Mouse (Mus musculus) stomach, embryonic 14.5 days (tissue): ENCODE results near the gene Phactr3. TPM values are rescaled to one million over a fixed set of nuclear protein-coding genes. Genes with fewer than 3 reads are reported as not detected.
A peak's percentile ranks its signal among the peaks of the same experiment; 100 is the strongest.

Experiments used
- ATAC-seq: fragments of 200-750 bp; cut with Nextera tagmentation; 2 replicates; pipeline ENCODE4 v1.8.0; 2017; ENCODE audit warnings: low read depth, moderate TSS enrichment; ENCODE audit not compliant: insufficient number of reproducible peaks, insufficient read depth, low FRiP score
- H3K27ac ChIP-seq: fragments of 300-500 bp; sonication (generic); 2 replicates; pipeline ENCODE4 v1.5.1; 2014; ENCODE audit warnings: mild to moderate bottlenecking, low read length, moderate library complexity, mixed read lengths
- H3K27me3 ChIP-seq: fragments of 300-500 bp; sonication (generic); 2 replicates; pipeline ENCODE4 v1.6.1; 2014; ENCODE audit warnings: low read length, control low read depth, mixed read lengths; ENCODE audit not compliant: control insufficient read depth, insufficient read depth
- H3K36me3 ChIP-seq: fragments of 300-500 bp; sonication (generic); 2 replicates; pipeline ENCODE4 v1.6.1; 2014; ENCODE audit warnings: mild to moderate bottlenecking, control low read depth, low read length, moderate library complexity, mixed read lengths; ENCODE audit not compliant: control insufficient read depth, insufficient read depth
- H3K4me1 ChIP-seq: fragments of 300-500 bp; sonication (generic); 2 replicates; pipeline ENCODE4 v1.6.1; 2014; ENCODE audit warnings: low read length, control low read depth, mixed read lengths; ENCODE audit not compliant: control insufficient read depth, insufficient read depth
- H3K4me2 ChIP-seq: fragments of 300-500 bp; sonication (generic); replicated peaks from 2 replicates; pipeline ENCODE4 v1.6.1; 2014; ENCODE audit warnings: low read depth, low read length, control low read depth
- H3K4me3 ChIP-seq: fragments of 300-500 bp; sonication (generic); 2 replicates; pipeline ENCODE4 v1.5.1; 2014; ENCODE audit warnings: low read depth, low read length, control low read depth
- H3K9ac ChIP-seq: fragments of 300-500 bp; sonication (generic); replicated peaks from 2 replicates; pipeline ENCODE4 v1.6.1; 2014; ENCODE audit warnings: low read depth, mild to moderate bottlenecking, control low read depth, low read length, moderate library complexity, mixed read lengths
- H3K9me3 ChIP-seq: fragments of 300-500 bp; sonication (generic); 2 replicates; pipeline ENCODE4 v1.6.1; 2016; ENCODE audit warnings: low read depth, low read length, control low read depth; ENCODE audit not compliant: control insufficient read depth
- WGBS: fragments of 180-500 bp; shearing (Covaris S2); extraction: QIAGEN DNeasy Blood & Tissue Kit; methylation state at CpG from one replicate; pipeline ENCODE4 v1.1.7; 2014; 5-methylcytosine and 5-hydroxymethylcytosine counted together
- polyA plus RNA-seq: library from polyadenylated mRNA; unstranded; fragments of >200 nt; fragmentation: Nextera tagmentation; extraction: Ambion mirVana; gene quantifications from 2 replicates; pipeline ENCODE4 v1.2.1, GENCODE M21; 2014

Gene Phactr3
- polyA plus RNA-seq, 1 experiment from 2014 or later: 4.6 TPM

DNA sequence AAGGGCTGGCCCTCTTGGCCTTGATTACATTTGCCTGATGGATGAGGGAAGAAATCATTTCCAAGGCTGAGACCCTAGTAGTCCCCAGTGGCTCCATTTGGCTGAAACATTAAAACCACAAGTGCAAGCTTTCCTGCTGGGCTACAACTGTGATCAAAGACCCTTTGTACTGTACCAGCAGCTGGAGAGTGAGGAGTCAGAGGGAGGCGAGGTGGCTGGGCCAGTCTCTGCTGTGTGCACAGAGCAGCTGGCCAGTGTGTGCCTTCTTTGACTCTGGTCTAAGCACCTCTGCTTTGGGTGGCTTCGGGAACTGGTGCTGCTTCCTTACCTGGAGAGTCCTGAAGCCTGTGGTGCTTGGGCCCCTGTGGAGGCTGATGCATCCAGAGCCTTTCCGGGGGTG lies 122.6 kb downstream of the Phactr3 start:
- no peak overlapping the region for H3K4me2 ChIP-seq
- 43% methylated on average over 3 of the region's 3 CpGs for WGBS
- peak; percentile 21; the same call in 1 of the 2 replicates for ATAC-seq

GRCm38 (mm10) chr2:178242996-178243395 lies 124.2 kb downstream of the Phactr3 start:
- H3K4me2 ChIP-seq: no peak overlapping the region
- no peak overlapping the region for H3K27ac ChIP-seq
- no peak overlapping the region for H3K9ac ChIP-seq
- no peak overlapping the region for H3K4me3 ChIP-seq
- ATAC-seq: no peak
- no peaks in the 10 kb centered on the region for H3K4me1 ChIP-seq
- H3K27me3 ChIP-seq: no peaks in the 10 kb centered on the region
- H3K36me3 ChIP-seq: no peaks in the 10 kb centered on the region
- WGBS: 73% methylated on average over 3 of the region's 3 CpGs
- H3K9me3 ChIP-seq: no peaks in the 10 kb centered on the region

More for the DNA sequence above, 122.6 kb downstream of the Phactr3 start:
- Histone ChIP-seq H3K4me1 (no peaks in the 10 kb centered on the region), H3K36me3 (no peaks in the 10 kb centered on the region), H3K9me3 (no peaks in the 10 kb centered on the region), H3K27ac (no peak overlapping the region), H3K4me3 (no peak overlapping the region), H3K27me3 (no peaks in the 10 kb centered on the region), H3K9ac (no peak overlapping the region)

GRCm38 (mm10) chr2:178244866-178245265 lies 126.1 kb downstream of the Phactr3 start:
- Histone ChIP-seq H3K4me3 (no peak overlapping the region), H3K27me3 (no peaks in the 10 kb centered on the region), H3K4me1 (no peaks in the 10 kb centered on the region), H3K9ac (no peak overlapping the region), H3K9me3 (no peaks in the 10 kb centered on the region), H3K27ac (no peak overlapping the region), H3K36me3 (no peaks in the 10 kb centered on the region), H3K4me2 (no peak overlapping the region)
- WGBS: 79% methylated on average over 1 of the region's 1 CpGs
- ATAC-seq: no peak

- ATAC-seq: no peak
- H3K27me3 ChIP-seq: no peaks in the 10 kb centered on the region
- no peaks in the 10 kb centered on the region for H3K4me1 ChIP-seq
- H3K27ac ChIP-seq: no peak overlapping the region
- H3K9ac ChIP-seq: no peak overlapping the region
- H3K36me3 ChIP-seq: no peaks in the 10 kb centered on the region
- H3K4me2 ChIP-seq: no peak overlapping the region
- WGBS: 82% methylated on average over 5 of the region's 5 CpGs
- no peak overlapping the region for H3K4me3 ChIP-seq
- no peaks in the 10 kb centered on the region for H3K9me3 ChIP-seq
These were observed 127.1 kb downstream of the Phactr3 start for GRCm38 (mm10) chr2:178245841-178246240.

- no peaks in the 10 kb centered on the region for H3K27me3 ChIP-seq
- H3K4me3 ChIP-seq: no peak overlapping the region
- no peak overlapping the region for H3K27ac ChIP-seq
- no peaks in the 10 kb centered on the region for H3K36me3 ChIP-seq
- no peaks in the 10 kb centered on the region for H3K4me1 ChIP-seq
- peak; percentile 3; the same call in 1 of the 2 replicates for ATAC-seq
- no peak overlapping the region for H3K9ac ChIP-seq
- WGBS: 50% methylated on average over 4 of the region's 4 CpGs
- no peak overlapping the region for H3K4me2 ChIP-seq
- no peaks in the 10 kb centered on the region for H3K9me3 ChIP-seq
These were observed 128.0 kb downstream of the Phactr3 start for GRCm38 (mm10) chr2:178246767-178247166.

- Histone ChIP-seq H3K36me3 (no peaks in the 10 kb centered on the region), H3K4me1 (no peaks in the 10 kb centered on the region), H3K9me3 (no peaks in the 10 kb centered on the region), H3K9ac (no peak overlapping the region), H3K27me3 (no peaks in the 10 kb centered on the region), H3K4me3 (no peak overlapping the region), H3K27ac (no peak overlapping the region), H3K4me2 (no peak overlapping the region)
- 43% methylated on average over 8 of the region's 8 CpGs for WGBS
- peak; percentile 34 for ATAC-seq
These were observed 128.5 kb downstream of the Phactr3 start for GRCm38 (mm10) chr2:178247274-178247673.

GRCm38 (mm10) chr2:178257117-178257825 lies 138.5 kb downstream of the Phactr3 start:
- H3K9me3 ChIP-seq: no peaks in the 10 kb centered on the region
- 1% methylated on average over 3 of the region's 3 CpGs for WGBS
- H3K9ac ChIP-seq: no peak overlapping the region
- no peaks in the 10 kb centered on the region for H3K36me3 ChIP-seq
- no peak overlapping the region for H3K4me3 ChIP-seq
- H3K27ac ChIP-seq: no peak overlapping the region
- H3K4me2 ChIP-seq: no peak overlapping the region
- ATAC-seq: no peak; the same call in 1 of the 2 replicates
- no peaks in the 10 kb centered on the region; the same call in 1 of the 2 replicates for H3K4me1 ChIP-seq
- no peaks in the 10 kb centered on the region for H3K27me3 ChIP-seq

DNA sequence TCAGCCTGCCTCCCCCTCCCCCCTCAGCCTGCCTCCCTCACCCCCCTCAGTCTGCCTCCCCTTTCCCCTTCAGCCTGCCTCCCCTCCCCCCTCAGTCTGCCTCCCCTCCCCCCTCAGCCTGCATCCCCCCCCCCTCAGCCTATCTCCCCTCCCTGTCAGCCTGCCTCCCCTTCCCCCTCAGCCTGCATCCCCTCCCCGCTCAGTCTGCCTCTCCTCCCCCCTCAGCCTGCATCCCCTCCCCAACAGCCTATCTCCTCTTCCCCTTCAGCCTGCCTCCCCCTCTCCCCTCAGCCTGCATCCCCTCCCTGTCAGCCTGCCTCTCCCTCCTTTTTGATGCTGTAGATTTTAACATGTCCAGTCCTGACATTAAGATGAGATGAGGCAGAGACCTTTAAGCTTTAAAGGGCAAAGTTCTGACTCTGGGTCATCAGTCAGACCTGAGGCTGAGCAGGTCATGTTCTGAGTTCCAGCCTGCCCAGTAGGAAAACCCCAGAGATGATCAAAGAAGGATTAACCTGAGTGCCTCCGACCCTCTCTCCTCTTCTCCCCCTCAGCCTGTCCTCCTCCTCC lies 139.3 kb downstream of the Phactr3 start:
- Histone ChIP-seq H3K4me2 (no peak overlapping the region), H3K9ac (no peak overlapping the region), H3K36me3 (no peaks in the 10 kb centered on the region), H3K4me1 (no peaks in the 10 kb centered on the region; the same call in 1 of the 2 replicates), H3K4me3 (no peak overlapping the region), H3K9me3 (no peaks in the 10 kb centered on the region), H3K27me3 (no peaks in the 10 kb centered on the region), H3K27ac (no peak overlapping the region)
- WGBS: 15% methylated on average over 2 of the region's 2 CpGs
- no peak for ATAC-seq
